Mouse (Mus musculus): ENCODE data around the gene Olfr339.

DNA sequence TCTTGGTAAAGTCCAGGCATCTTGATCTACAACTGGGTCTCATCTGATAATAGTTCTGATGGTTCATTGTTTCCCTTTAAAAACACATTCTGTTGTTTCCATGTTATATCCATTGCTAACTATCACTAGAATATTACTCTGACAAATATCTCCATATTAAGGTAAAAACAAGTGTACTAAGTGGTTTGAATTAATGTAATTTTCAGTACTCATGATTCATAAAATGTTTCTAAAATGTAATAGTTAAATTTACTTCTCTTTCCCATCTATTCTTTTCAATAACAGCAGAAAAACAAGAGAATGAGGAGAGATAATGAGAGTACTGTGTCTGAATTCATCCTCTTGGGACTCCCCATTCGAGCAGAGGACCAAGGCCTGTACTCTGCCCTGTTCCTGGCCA lies 33.5 kb downstream of the Olfr339 start, which contains the start of gene Olfr340:
- TF ChIP-seq CTCF (IDR thresholded peaks at IDR 0.05; ENCODE audit: low read depth) (no peak), EP300 (IDR thresholded peaks at IDR 0.05; ENCODE audit: low read depth) (no peak)

Data from heart, postnatal 0 days (tissue).